Mouse (Mus musculus): Measurements from ENCODE around the gene Gm26992. TPM values are rescaled to one million over a fixed set of nuclear protein-coding genes. Genes with fewer than 3 reads are reported as not detected.

Gm26992 gene
- polyA plus RNA-seq, 1 experiment from 2014 or later = not detected

GRCm38 (mm10) chrX:103493351-103494173 is 71.8 kb downstream of the Gm26992 start:
- Histone ChIP-seq H3K4me3 (peak overlapping the region; percentile 71), H3K27ac (peak overlapping the region; percentile 97), H3K36me3 (peaks cover 9% of the 10 kb centered on the region; the same call in 1 of the 2 replicates), H3K27me3 (ENCODE audit: insufficient read depth, poor library complexity, severe bottlenecking) (no peaks in the 10 kb centered on the region), H3K9me3 (no peaks in the 10 kb centered on the region), H3K4me1 (no peaks in the 10 kb centered on the region)
- DNase-seq (ENCODE audit: low spot score) = peak; percentile 94
- WGBS = under 1% methylated on average over 54 of the region's 55 CpGs

GRCm38 (mm10) chrX:103499374-103499773 is 77.6 kb downstream of the Gm26992 start:
- Histone ChIP-seq H3K4me3 (no peak overlapping the region), H3K36me3 (peaks cover 33% of the 10 kb centered on the region; the same call in 1 of the 2 replicates), H3K27me3 (ENCODE audit: insufficient read depth, poor library complexity, severe bottlenecking) (no peaks in the 10 kb centered on the region), H3K4me1 (no peaks in the 10 kb centered on the region; the same call in 1 of the 2 replicates), H3K9me3 (no peaks in the 10 kb centered on the region), H3K27ac (no peak overlapping the region)
- 65% methylated on average over 3 of the region's 3 CpGs for WGBS
- no peak for DNase-seq (ENCODE audit: low spot score)

- H3K36me3 ChIP-seq = peaks cover 33% of the 10 kb centered on the region; the same call in 1 of the 2 replicates
- DNase-seq (ENCODE audit: low spot score) = no peak
- no peaks in the 10 kb centered on the region for H3K9me3 ChIP-seq
- WGBS = 90% methylated on average over 2 of the region's 2 CpGs
- H3K27me3 ChIP-seq (ENCODE audit: insufficient read depth, poor library complexity, severe bottlenecking) = no peaks in the 10 kb centered on the region
- H3K27ac ChIP-seq = no peak overlapping the region
- no peaks in the 10 kb centered on the region; the same call in 1 of the 2 replicates for H3K4me1 ChIP-seq
- no peak overlapping the region for H3K4me3 ChIP-seq
These were observed 78.3 kb downstream of the Gm26992 start for GRCm38 (mm10) chrX:103500137-103500536.

GRCm38 (mm10) chrX:103508218-103508617 is 86.4 kb downstream of the Gm26992 start:
- DNase-seq (ENCODE audit: low spot score) = no peak
- H3K27ac ChIP-seq = no peak overlapping the region
- no peak overlapping the region for H3K4me3 ChIP-seq
- H3K36me3 ChIP-seq = peaks cover 33% of the 10 kb centered on the region
- no peaks in the 10 kb centered on the region for H3K4me1 ChIP-seq
- WGBS = 92% methylated on average over 4 of the region's 4 CpGs
- H3K27me3 ChIP-seq (ENCODE audit: insufficient read depth, poor library complexity, severe bottlenecking) = no peaks in the 10 kb centered on the region
- no peaks in the 10 kb centered on the region for H3K9me3 ChIP-seq

GRCm38 (mm10) chrX:103509168-103510019 is 87.6 kb downstream of the Gm26992 start:
- H3K4me3 ChIP-seq = no peak overlapping the region
- no peaks in the 10 kb centered on the region for H3K27me3 ChIP-seq (ENCODE audit: insufficient read depth, poor library complexity, severe bottlenecking)
- H3K27ac ChIP-seq = no peak overlapping the region
- H3K36me3 ChIP-seq = peaks cover 28% of the 10 kb centered on the region
- H3K4me1 ChIP-seq = no peaks in the 10 kb centered on the region
- 63% methylated on average over 8 of the region's 8 CpGs for WGBS
- no peak for DNase-seq (ENCODE audit: low spot score)
- H3K9me3 ChIP-seq = no peaks in the 10 kb centered on the region

- no peaks in the 10 kb centered on the region for H3K9me3 ChIP-seq
- no peak for DNase-seq (ENCODE audit: low spot score)
These were observed 93.0 kb downstream of the Gm26992 start for GRCm38 (mm10) chrX:103514782-103515181.

GRCm38 (mm10) chrX:103515346-103515745 is 93.5 kb downstream of the Gm26992 start:
- Histone ChIP-seq H3K4me1 (no peaks in the 10 kb centered on the region), H3K27ac (no peak overlapping the region), H3K36me3 (no peaks in the 10 kb centered on the region), H3K9me3 (no peaks in the 10 kb centered on the region), H3K27me3 (ENCODE audit: insufficient read depth, poor library complexity, severe bottlenecking) (no peaks in the 10 kb centered on the region), H3K4me3 (no peak overlapping the region)
- WGBS = 55% methylated on average over 1 of the region's 1 CpGs
- no peak for DNase-seq (ENCODE audit: low spot score)

More at GRCm38 (mm10) chrX:103514782-103515181, 93.0 kb downstream of the Gm26992 start:
- 54% methylated on average over 4 of the region's 4 CpGs for WGBS
- Histone ChIP-seq H3K27ac (no peak overlapping the region), H3K4me3 (no peak overlapping the region), H3K36me3 (no peaks in the 10 kb centered on the region; the same call in 1 of the 2 replicates), H3K27me3 (ENCODE audit: insufficient read depth, poor library complexity, severe bottlenecking) (no peaks in the 10 kb centered on the region), H3K4me1 (no peaks in the 10 kb centered on the region)

- Histone ChIP-seq H3K36me3 (no peaks in the 10 kb centered on the region), H3K27me3 (ENCODE audit: insufficient read depth, poor library complexity, severe bottlenecking) (no peaks in the 10 kb centered on the region), H3K4me3 (no peak overlapping the region), H3K4me1 (no peaks in the 10 kb centered on the region), H3K27ac (no peak overlapping the region), H3K9me3 (no peaks in the 10 kb centered on the region)
- DNase-seq (ENCODE audit: low spot score) = no peak
- 68% methylated on average over 2 of the region's 2 CpGs for WGBS
These were observed 97.0 kb downstream of the Gm26992 start for GRCm38 (mm10) chrX:103518798-103519197.

GRCm38 (mm10) chrX:103519547-103519946 is 97.7 kb downstream of the Gm26992 start:
- H3K4me1 ChIP-seq = no peaks in the 10 kb centered on the region
- no peaks in the 10 kb centered on the region for H3K27me3 ChIP-seq (ENCODE audit: insufficient read depth, poor library complexity, severe bottlenecking)
- H3K36me3 ChIP-seq = no peaks in the 10 kb centered on the region
- no peak overlapping the region for H3K4me3 ChIP-seq
- no peak for DNase-seq (ENCODE audit: low spot score)
- no peaks in the 10 kb centered on the region for H3K9me3 ChIP-seq
- H3K27ac ChIP-seq = no peak overlapping the region
- WGBS = 67% methylated on average over 3 of the region's 3 CpGs

GRCm38 (mm10) chrX:103521221-103521716 is 99.5 kb downstream of the Gm26992 start:
- H3K9me3 ChIP-seq = no peaks in the 10 kb centered on the region
- no peak for DNase-seq (ENCODE audit: low spot score)

GRCm38 (mm10) chrX:103529185-103529584 is 107.4 kb downstream of the Gm26992 start:
- peak overlapping the region; percentile 40; the same call in 1 of the 2 replicates for H3K4me3 ChIP-seq
- DNase-seq (ENCODE audit: low spot score) = peak; percentile 79
- WGBS = under 1% methylated on average over 23 of the region's 23 CpGs
- H3K36me3 ChIP-seq = no peaks in the 10 kb centered on the region
- H3K9me3 ChIP-seq = no peaks in the 10 kb centered on the region
- peaks cover 8% of the 10 kb centered on the region; the same call in 1 of the 2 replicates for H3K4me1 ChIP-seq
- H3K27me3 ChIP-seq (ENCODE audit: insufficient read depth, poor library complexity, severe bottlenecking) = no peaks in the 10 kb centered on the region
- H3K27ac ChIP-seq = 0 out of 2 replicates have a peak overlapping the region, but pooled peaks have one; percentile 36

More at GRCm38 (mm10) chrX:103521221-103521716, 99.5 kb downstream of the Gm26992 start:
- Histone ChIP-seq H3K36me3 (no peaks in the 10 kb centered on the region), H3K27me3 (ENCODE audit: insufficient read depth, poor library complexity, severe bottlenecking) (no peaks in the 10 kb centered on the region), H3K4me1 (no peaks in the 10 kb centered on the region), H3K27ac (no peak overlapping the region), H3K4me3 (no peak overlapping the region)
- 63% methylated on average over 4 of the region's 4 CpGs for WGBS
